ENCODE assay signal across 8 mouse cellular contexts in the genomic region with DNA sequence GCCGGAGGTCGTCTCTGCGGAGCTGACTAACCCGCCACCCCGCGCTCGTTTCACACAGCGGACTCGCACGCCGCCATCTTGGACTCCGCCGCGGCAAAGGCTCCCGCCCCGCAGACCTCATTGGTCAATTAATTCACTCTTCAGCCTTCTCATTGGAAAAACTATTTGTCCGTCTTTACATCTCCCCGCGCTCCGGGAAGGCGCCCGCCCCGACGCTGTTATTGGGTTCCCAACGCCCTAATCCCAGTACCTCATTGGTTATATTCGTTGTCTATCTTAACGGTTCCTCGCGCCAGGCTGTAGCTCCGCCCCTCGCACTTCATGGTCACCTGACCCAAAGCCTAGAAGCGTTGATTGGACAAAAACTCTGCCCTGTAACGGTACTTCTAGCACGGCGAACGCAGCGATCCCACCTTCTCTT. TPM values are rescaled to one million over a fixed set of nuclear protein-coding genes. Genes with fewer than 3 reads are reported as not detected.
DNase-seq lines count a peak whose midpoint lies in the region; ATAC-seq lines count a peak whose summit lies in the region.

No protein-coding gene starts in this region.

- ATAC-seq in hindbrain, embryonic 13.5 days (ENCODE audit: low FRiP score): peak; percentile 98

- peaks cover 14% of the 10 kb centered on the region for H3K36me3 ChIP-seq in hindbrain, embryonic 13.5 days

- H3K4me3 ChIP-seq in hindbrain, embryonic 13.5 days: peak overlapping the region; percentile 92

- no peaks in the 10 kb centered on the region for H3K27me3 ChIP-seq in hindbrain, embryonic 13.5 days

- peak overlapping the region; percentile 88 for H3K9ac ChIP-seq in hindbrain, embryonic 13.5 days

- H3K4me2 ChIP-seq in hindbrain, embryonic 13.5 days: peak overlapping the region; percentile 92; the same call in 1 of the 2 replicates

- H3K27ac ChIP-seq in hindbrain, embryonic 13.5 days: peak overlapping the region; percentile 93

- peak; percentile 100 for DNase-seq in R1 (ENCODE audit: low read depth, low spot score)
- peak; percentile 93 for DNase-seq in cerebellum, postnatal 36 days
- DNase-seq in frontal cortex, postnatal 25 days (ENCODE audit: low spot score in 2 of 2): peak; percentile 86 to 91
- DNase-seq in layer of hippocampus, postnatal 36 days: peak; percentile 95 to 96
- DNase-seq in lung, postnatal 25 days (ENCODE audit: low spot score): peak; percentile 99
- DNase-seq in retina, embryonic 14.5 days (ENCODE audit: low spot score): peak; percentile 100
- peak; percentile 83 to 95 for DNase-seq in urinary bladder, adult 18-20 months (ENCODE audit: low spot score in 2 of 2)

- H3K4me1 ChIP-seq in hindbrain, embryonic 13.5 days (replicated peaks): peaks cover 31% of the 10 kb centered on the region

- H3K9me3 ChIP-seq in hindbrain, embryonic 13.5 days: no peaks in the 10 kb centered on the region

- under 1% methylated on average over 37 of the region's 37 CpGs for WGBS in hindbrain, embryonic 13.5 days

RNA-seq across cellular contexts. Expression of gene Rbm15, which starts 0.5 kb away (rescaled TPM):
- 9.1 and 9.5 TPM in 2 replicates for polyA plus RNA-seq in hindbrain, embryonic 13.5 days (2015; fragmentation: Nextera tagmentation; extraction: Ambion mirVana)
- total RNA-seq in layer of hippocampus, postnatal 36 days (2021): 10 to 100 TPM; 25.9 to 28.0 TPM

RNA-seq across cellular contexts. Expression of gene Slc16a4, which starts 41.9 kb away (rescaled TPM):
- 2.3 and 2.5 TPM in 2 replicates for polyA plus RNA-seq in hindbrain, embryonic 13.5 days (2015; fragmentation: Nextera tagmentation; extraction: Ambion mirVana)
- total RNA-seq in layer of hippocampus, postnatal 36 days (2021): 1 to 10 TPM in 1 of 2 experiments, under 1 TPM in 1; 0.86 to 1.1 TPM

RNA-seq across cellular contexts. Expression of gene Lamtor5, which starts 54.3 kb away (rescaled TPM):
- 200 TPM in 2 replicates for polyA plus RNA-seq in hindbrain, embryonic 13.5 days (2015; fragmentation: Nextera tagmentation; extraction: Ambion mirVana)
- total RNA-seq in layer of hippocampus, postnatal 36 days (2021): 10 to 100 TPM; 64.0 to 79.4 TPM

Comparison
In these comparisons a context has a peak if more than half of its experiments do, and no peak if none do; other contexts are left out.
1. Peak in every context shown above with its lines: DNase-seq, ATAC-seq, H3K4me3 ChIP-seq and H3K27ac ChIP-seq.